Mouse (Mus musculus) cortical plate, adult 2 months (tissue): ENCODE measurements around the gene Elp5.

ENCODE experiments used
- CTCF ChIP-seq: fragments of 200-500 bp; IDR thresholded peaks from 2 replicates; pipeline ENCODE4 v1.5.1; 2011; ENCODE audit warnings: mild to moderate bottlenecking, control low read depth, low read length; ENCODE audit not compliant: insufficient read depth; ENCODE audit errors: extremely low read depth
- POLR2A ChIP-seq: fragments of 200-500 bp; IDR thresholded peaks from 2 replicates; pipeline ENCODE4 v1.6.1; 2011; ENCODE audit warnings: mild to moderate bottlenecking, low read length, control low read depth; ENCODE audit not compliant: insufficient read depth; ENCODE audit errors: extremely low read depth

DNA sequence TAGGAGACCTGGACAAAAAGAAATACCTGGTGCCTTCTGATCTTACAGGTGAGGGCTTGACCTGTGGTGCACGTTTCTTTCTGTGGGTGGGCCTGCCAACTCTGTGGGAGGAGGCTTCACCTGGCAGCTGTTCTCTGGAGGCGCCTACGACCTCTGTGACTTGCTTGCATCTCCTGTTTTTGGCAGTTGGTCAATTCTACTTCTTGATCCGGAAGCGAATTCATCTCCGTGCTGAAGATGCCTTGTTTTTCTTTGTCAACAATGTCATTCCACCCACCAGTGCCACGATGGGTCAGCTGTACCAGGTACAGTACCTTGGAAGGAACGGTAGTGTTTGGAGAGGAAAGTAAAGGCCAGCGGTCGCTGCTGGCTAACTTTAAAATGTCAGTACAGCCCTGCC lies 10.1 kb upstream of the Elp5 start:
- TF ChIP-seq POLR2A (no peak), CTCF (no peak)
